Mouse (Mus musculus) E14TG2a.4 (cell line): ENCODE measurements around the gene Galns.

Experiments used
- CTCF ChIP-seq: conservative IDR thresholded peaks from 2 replicates; pipeline ENCODE4 v1.5.1; 2014; ENCODE audit warnings: low read length
- POU5F1 ChIP-seq: IDR thresholded peaks from 2 replicates; pipeline ENCODE4 v1.6.1; 2014; ENCODE audit warnings: low read length, borderline replicate concordance

DNA sequence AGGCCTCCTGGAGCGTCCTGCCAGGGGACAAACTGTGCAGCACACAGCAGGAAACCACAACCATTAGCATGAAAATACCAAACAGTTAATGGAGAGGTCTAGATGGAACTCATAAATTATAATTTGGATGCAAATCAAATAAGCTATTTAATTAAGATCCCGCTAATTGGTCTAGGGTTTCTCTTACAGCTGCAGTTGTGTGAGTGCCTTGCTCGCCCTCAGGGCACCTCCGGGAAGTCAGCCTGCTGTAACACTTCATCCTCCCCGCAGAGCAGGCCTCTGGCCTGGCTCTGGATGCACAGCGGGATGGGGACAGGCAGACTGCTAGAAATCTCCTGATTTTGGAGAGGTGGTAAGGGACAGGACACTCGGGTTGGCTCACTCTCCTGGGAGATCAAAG lies 25.1 kb downstream of the Galns start:
- no peak for TF ChIP-seq POU5F1
- no peak for TF ChIP-seq CTCF
